Mouse (Mus musculus) thymus, adult 2 months (tissue): ENCODE data around the gene Fosl1.
"Not testable (repeated sequence)": the region's sequence is repeated elsewhere in the genome, so short reads cannot be mapped to it uniquely, and the experiment has no call there.

Experiments used
- CTCF ChIP-seq: fragments of 200-500 bp; IDR thresholded peaks from 2 replicates; pipeline ENCODE4 v1.5.1; 2012; ENCODE audit warnings: mild to moderate bottlenecking, control low read depth, low read length, moderate library complexity, borderline replicate concordance; ENCODE audit not compliant: control insufficient read depth, poor library complexity, insufficient read depth; ENCODE audit errors: extremely low read depth
- POLR2A ChIP-seq: fragments of 200-500 bp; IDR thresholded peaks from 2 replicates; pipeline ENCODE4 v1.6.1; 2012; ENCODE audit warnings: mild to moderate bottlenecking, low read length, control low read depth, moderate library complexity; ENCODE audit not compliant: control insufficient read depth, poor library complexity, insufficient read depth; ENCODE audit errors: extremely low read depth

DNA sequence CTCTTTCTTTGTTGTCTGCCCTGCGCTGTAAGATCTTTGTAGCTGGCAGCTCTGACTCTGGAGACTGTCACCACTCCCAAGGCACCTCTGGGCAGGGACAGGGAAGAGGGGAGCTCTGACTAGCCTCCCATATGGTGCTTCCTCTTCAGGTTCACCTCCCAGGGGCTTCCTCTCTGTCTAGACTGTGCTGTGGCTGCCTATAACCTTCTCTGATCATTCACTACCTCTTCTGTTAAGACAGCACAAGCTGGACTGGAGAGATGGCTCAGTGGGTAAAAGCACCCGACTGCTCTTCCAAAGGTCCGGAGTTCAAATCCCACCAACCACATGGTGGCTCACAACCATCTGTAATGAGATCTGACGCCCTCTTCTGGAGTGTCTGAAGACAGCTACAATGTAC lies 46.3 kb upstream of the Fosl1 start:
- not testable (repeated sequence) for TF ChIP-seq CTCF, POLR2A
